Mouse (Mus musculus): ENCODE data around the gene Dstn. TPM values are rescaled to one million over a fixed set of nuclear protein-coding genes. Genes with fewer than 3 reads are reported as not detected.

The Dstn gene
- total and polyA plus RNA-seq, 2 experiments from 2014 or later: 627 to 913 TPM

GRCm38 (mm10) chr2:143978444-143979147 is 63.5 kb downstream of the Dstn start:
- Histone ChIP-seq H3K4me3 (ENCODE audit: low read depth, low read length) (no peak overlapping the region), H3K27me3 (ENCODE audit: control insufficient read depth, insufficient read depth, low read length) (no peaks in the 10 kb centered on the region), H3K4me2 (ENCODE audit: low read depth, low read length) (no peak overlapping the region), H3K9ac (replicated peaks; ENCODE audit: low read depth, low read length) (no peak overlapping the region), H3K9me3 (replicated peaks; ENCODE audit: control insufficient read depth, low read length) (no peaks in the 10 kb centered on the region), H3K27ac (ENCODE audit: low read depth) (no peak overlapping the region), H3K4me1 (ENCODE audit: control insufficient read depth, insufficient read depth) (no peaks in the 10 kb centered on the region), H3K36me3 (replicated peaks; ENCODE audit: control insufficient read depth, insufficient read depth, low read length) (peaks cover 30% of the 10 kb centered on the region)
- 89% methylated on average over 8 of the region's 8 CpGs for WGBS
- no peak for DNase-seq (ENCODE audit: low spot score)
- TF ChIP-seq EP300 (IDR thresholded peaks at IDR 0.05; ENCODE audit: low read depth): no peak
- peak; percentile 29 for TF ChIP-seq CTCF (IDR thresholded peaks at IDR 0.05; ENCODE audit: low read depth)
- ATAC-seq (ENCODE audit: insufficient read depth, low read depth): no peak

GRCm38 (mm10) chr2:143980781-143981398 is 65.8 kb downstream of the Dstn start:
- TF ChIP-seq CTCF (IDR thresholded peaks at IDR 0.05; ENCODE audit: low read depth) (peak; percentile 84), EP300 (IDR thresholded peaks at IDR 0.05; ENCODE audit: low read depth) (no peak)
- DNase-seq (ENCODE audit: low spot score) (peak; percentile 39), ATAC-seq (ENCODE audit: insufficient read depth, low read depth) (0 out of 2 replicates have a peak, but pooled peaks have one; percentile 60)
- H3K4me3 ChIP-seq (ENCODE audit: low read depth, low read length): no peak overlapping the region
- H3K36me3 ChIP-seq (replicated peaks; ENCODE audit: control insufficient read depth, insufficient read depth, low read length): peaks cover 38% of the 10 kb centered on the region
- H3K4me1 ChIP-seq (ENCODE audit: control insufficient read depth, insufficient read depth): no peaks in the 10 kb centered on the region
- H3K27me3 ChIP-seq (ENCODE audit: control insufficient read depth, insufficient read depth, low read length): no peaks in the 10 kb centered on the region
- no peaks in the 10 kb centered on the region for H3K9me3 ChIP-seq (replicated peaks; ENCODE audit: control insufficient read depth, low read length)
- no peak overlapping the region for H3K9ac ChIP-seq (replicated peaks; ENCODE audit: low read depth, low read length)
- WGBS: 32% methylated on average over 6 of the region's 6 CpGs
- H3K4me2 ChIP-seq (ENCODE audit: low read depth, low read length): no peak overlapping the region
- H3K27ac ChIP-seq (ENCODE audit: low read depth): no peak overlapping the region

- Histone ChIP-seq H3K36me3 (replicated peaks; ENCODE audit: control insufficient read depth, insufficient read depth, low read length) (peaks cover 38% of the 10 kb centered on the region), H3K9ac (replicated peaks; ENCODE audit: low read depth, low read length) (no peak overlapping the region), H3K9me3 (replicated peaks; ENCODE audit: control insufficient read depth, low read length) (no peaks in the 10 kb centered on the region), H3K27ac (ENCODE audit: low read depth) (no peak overlapping the region), H3K27me3 (ENCODE audit: control insufficient read depth, insufficient read depth, low read length) (no peaks in the 10 kb centered on the region), H3K4me3 (ENCODE audit: low read depth, low read length) (no peak overlapping the region), H3K4me2 (ENCODE audit: low read depth, low read length) (no peak overlapping the region), H3K4me1 (ENCODE audit: control insufficient read depth, insufficient read depth) (peaks cover under 1% of the 10 kb centered on the region; the same call in 1 of the 2 replicates)
- ATAC-seq (ENCODE audit: insufficient read depth, low read depth): no peak
- DNase-seq (ENCODE audit: low spot score): no peak
- TF ChIP-seq CTCF (IDR thresholded peaks at IDR 0.05; ENCODE audit: low read depth): no peak
- 80% methylated on average over 4 of the region's 4 CpGs for WGBS
These were observed 67.0 kb downstream of the Dstn start for GRCm38 (mm10) chr2:143982152-143982551.

DNA sequence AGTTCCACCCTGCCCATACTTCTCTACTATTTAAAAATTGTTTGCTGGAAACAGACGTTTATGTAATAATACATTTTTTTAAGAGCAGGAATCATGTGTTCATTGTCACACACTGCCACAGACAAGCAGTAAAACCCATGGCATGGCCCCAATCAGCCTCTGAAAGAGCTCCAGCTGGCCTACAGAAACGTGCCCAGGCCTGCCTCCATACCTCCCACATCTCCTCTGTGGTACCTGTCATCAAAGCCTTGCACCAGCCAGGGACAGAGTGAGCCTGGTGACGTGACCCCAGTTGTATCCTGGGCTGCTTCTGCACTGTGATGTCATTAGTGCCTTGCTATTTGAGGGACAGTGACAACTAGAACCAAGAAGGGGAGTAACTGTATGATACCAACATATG is 67.8 kb downstream of the Dstn start:
- no peak for DNase-seq (ENCODE audit: low spot score)
- Histone ChIP-seq H3K4me2 (ENCODE audit: low read depth, low read length) (no peak overlapping the region), H3K4me3 (ENCODE audit: low read depth, low read length) (no peak overlapping the region), H3K9ac (replicated peaks; ENCODE audit: low read depth, low read length) (no peak overlapping the region), H3K36me3 (replicated peaks; ENCODE audit: control insufficient read depth, insufficient read depth, low read length) (peaks cover 38% of the 10 kb centered on the region), H3K27ac (ENCODE audit: low read depth) (no peak overlapping the region), H3K4me1 (ENCODE audit: control insufficient read depth, insufficient read depth) (peaks cover 5% of the 10 kb centered on the region), H3K9me3 (replicated peaks; ENCODE audit: control insufficient read depth, low read length) (no peaks in the 10 kb centered on the region), H3K27me3 (ENCODE audit: control insufficient read depth, insufficient read depth, low read length) (no peaks in the 10 kb centered on the region)
- WGBS: 41% methylated on average over 3 of the region's 3 CpGs
- no peak for ATAC-seq (ENCODE audit: insufficient read depth, low read depth)
- TF ChIP-seq EP300 (IDR thresholded peaks at IDR 0.05; ENCODE audit: low read depth) (no peak), CTCF (IDR thresholded peaks at IDR 0.05; ENCODE audit: low read depth) (no peak)

GRCm38 (mm10) chr2:143983482-143983881 is 68.4 kb downstream of the Dstn start:
- peak; percentile 14; the same call in 1 of the 2 replicates for TF ChIP-seq CTCF (IDR thresholded peaks at IDR 0.05; ENCODE audit: low read depth)
- TF ChIP-seq EP300 (IDR thresholded peaks at IDR 0.05; ENCODE audit: low read depth): no peak
- no peak overlapping the region for H3K9ac ChIP-seq (replicated peaks; ENCODE audit: low read depth, low read length)
- H3K36me3 ChIP-seq (replicated peaks; ENCODE audit: control insufficient read depth, insufficient read depth, low read length): peaks cover 35% of the 10 kb centered on the region
- H3K4me3 ChIP-seq (ENCODE audit: low read depth, low read length): no peak overlapping the region
- H3K4me1 ChIP-seq (ENCODE audit: control insufficient read depth, insufficient read depth): peaks cover 5% of the 10 kb centered on the region
- H3K4me2 ChIP-seq (ENCODE audit: low read depth, low read length): no peak overlapping the region
- H3K9me3 ChIP-seq (replicated peaks; ENCODE audit: control insufficient read depth, low read length): no peaks in the 10 kb centered on the region
- DNase-seq (ENCODE audit: low spot score) (no peak), ATAC-seq (ENCODE audit: insufficient read depth, low read depth) (no peak)
- 36% methylated on average over 2 of the region's 2 CpGs for WGBS
- H3K27ac ChIP-seq (ENCODE audit: low read depth): no peak overlapping the region
- H3K27me3 ChIP-seq (ENCODE audit: control insufficient read depth, insufficient read depth, low read length): no peaks in the 10 kb centered on the region
